Mouse (Mus musculus): ENCODE data around the gene Rab37. TPM values are rescaled to one million over a fixed set of nuclear protein-coding genes. Genes with fewer than 3 reads are reported as not detected.

Rab37 gene
- polyA plus RNA-seq, 1 experiment from 2014 or later, result 3.6 TPM

DNA sequence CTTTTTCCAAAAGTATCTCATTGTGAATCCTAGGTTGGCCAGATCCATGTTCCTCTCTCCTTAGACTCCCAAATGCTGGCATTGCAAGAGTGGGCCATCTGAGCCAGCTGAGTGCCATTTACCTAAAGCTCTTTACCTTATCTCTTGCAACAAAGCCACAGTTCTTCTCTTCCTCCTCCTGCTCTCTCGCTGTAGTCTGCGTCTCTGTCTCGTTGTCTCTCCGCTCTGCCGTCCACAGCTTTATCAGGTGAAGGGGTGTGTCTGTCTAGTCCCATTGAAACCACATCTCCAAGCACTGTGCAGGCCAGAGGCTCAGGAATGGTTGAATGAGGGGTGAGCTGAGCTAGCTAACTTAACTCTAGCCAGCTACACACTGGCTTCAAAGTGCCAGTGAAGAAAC is 104.7 kb downstream of the Rab37 start:
- Histone ChIP-seq H3K4me2 (replicated peaks) (no peak overlapping the region), H3K27ac (no peak overlapping the region), H3K9ac (no peak overlapping the region), H3K36me3 (no peaks in the 10 kb centered on the region), H3K4me3 (replicated peaks) (no peak overlapping the region), H3K4me1 (replicated peaks) (peaks cover 4% of the 10 kb centered on the region; the same call in 1 of the 2 replicates), H3K27me3 (replicated peaks) (no peaks in the 10 kb centered on the region), H3K9me3 (no peaks in the 10 kb centered on the region)
- no peak for ATAC-seq
- WGBS, result 71% methylated on average over 5 of the region's 5 CpGs

- Histone ChIP-seq H3K4me2 (replicated peaks) (no peak overlapping the region), H3K36me3 (no peaks in the 10 kb centered on the region), H3K9me3 (no peaks in the 10 kb centered on the region), H3K4me1 (replicated peaks) (no peaks in the 10 kb centered on the region), H3K27ac (no peak overlapping the region), H3K4me3 (replicated peaks) (no peak overlapping the region), H3K27me3 (replicated peaks) (no peaks in the 10 kb centered on the region), H3K9ac (no peak overlapping the region)
- no peak for ATAC-seq
- WGBS, result 74% methylated on average over 8 of the region's 8 CpGs
These were observed 106.3 kb downstream of the Rab37 start for GRCm38 (mm10) chr11:115197558-115197957.

DNA sequence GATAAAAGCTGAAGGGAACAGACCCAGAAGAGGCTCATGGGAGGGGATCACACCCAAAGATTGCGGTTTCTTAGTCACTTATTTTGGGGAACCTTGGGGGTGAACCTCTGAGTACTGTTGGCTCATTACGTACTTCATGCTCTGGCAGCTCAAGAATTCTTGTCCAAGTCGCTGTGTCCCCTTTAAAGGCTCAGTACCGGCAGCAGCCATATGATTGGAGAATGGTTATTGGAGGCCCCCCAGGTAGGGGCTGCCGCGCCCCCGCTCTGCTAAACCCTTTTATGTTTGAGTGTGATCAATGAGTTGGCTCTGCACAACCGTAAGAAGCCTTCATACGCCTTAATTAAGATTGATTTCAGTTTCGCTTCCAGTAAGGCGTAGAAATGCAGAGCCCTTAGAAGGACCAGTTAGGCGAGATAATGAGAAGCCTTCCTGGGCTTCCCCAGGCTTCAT is 107.7 kb downstream of the Rab37 start:
- Histone ChIP-seq H3K27me3 (replicated peaks) (no peaks in the 10 kb centered on the region), H3K27ac (no peak overlapping the region), H3K36me3 (no peaks in the 10 kb centered on the region), H3K9ac (peak overlapping the region; percentile 10; the same call in 1 of the 2 replicates), H3K4me2 (replicated peaks) (no peak overlapping the region), H3K9me3 (no peaks in the 10 kb centered on the region), H3K4me1 (replicated peaks) (no peaks in the 10 kb centered on the region), H3K4me3 (replicated peaks) (no peak overlapping the region)
- ATAC-seq, result no peak
- 49% methylated on average over 12 of the region's 12 CpGs for WGBS

DNA sequence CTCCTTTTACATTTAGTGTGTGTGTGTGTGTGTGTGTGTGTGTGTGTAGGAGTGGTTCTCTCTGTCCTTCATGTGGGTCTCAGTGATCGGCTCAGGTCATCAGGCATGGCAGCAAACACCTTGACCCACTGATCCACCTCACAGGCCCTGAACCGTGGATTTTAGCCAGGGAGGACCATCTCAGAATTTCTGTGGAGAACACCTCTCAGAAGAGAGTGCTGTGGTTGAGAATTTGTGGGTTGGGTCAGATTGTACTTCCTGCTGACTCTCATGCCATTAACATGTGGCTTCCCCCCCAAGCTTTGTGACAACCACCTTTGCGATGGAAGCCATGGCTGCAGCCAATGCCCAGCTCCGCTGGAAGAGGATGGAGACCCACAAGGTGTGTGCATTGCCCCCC is 109.3 kb downstream of the Rab37 start:
- Histone ChIP-seq H3K36me3 (0 out of 2 replicates have a peak, but pooled peaks cover 2% of the 10 kb centered on the region), H3K27ac (no peak overlapping the region), H3K4me2 (replicated peaks) (no peak overlapping the region), H3K4me3 (replicated peaks) (no peak overlapping the region), H3K27me3 (replicated peaks) (no peaks in the 10 kb centered on the region), H3K9ac (no peak overlapping the region), H3K4me1 (replicated peaks) (no peaks in the 10 kb centered on the region), H3K9me3 (no peaks in the 10 kb centered on the region)
- WGBS, result 83% methylated on average over 4 of the region's 4 CpGs
- no peak for ATAC-seq

DNA sequence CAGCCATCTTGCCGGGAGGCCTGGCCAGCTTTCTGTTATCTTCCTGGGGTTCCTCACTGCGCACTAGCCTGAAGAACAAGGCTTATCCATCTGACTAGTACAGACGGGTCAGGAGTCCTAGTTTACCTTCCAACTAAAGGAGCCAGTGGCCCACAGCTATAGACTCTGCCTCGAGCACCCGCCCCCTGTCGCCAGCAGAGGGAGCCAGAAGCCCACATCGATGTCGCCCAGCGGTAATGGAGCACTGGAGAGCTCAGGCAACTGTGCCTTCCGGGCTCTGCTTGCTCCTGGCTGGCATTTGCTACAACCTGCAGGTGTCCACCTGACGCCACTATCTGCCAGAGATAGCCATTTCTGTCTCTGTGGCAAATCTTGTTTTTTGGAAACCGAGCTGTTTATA is 111.1 kb downstream of the Rab37 start:
- WGBS, result 12% methylated on average over 12 of the region's 12 CpGs
- peak; percentile 88 for ATAC-seq
- H3K9me3 ChIP-seq, result no peaks in the 10 kb centered on the region

GRCm38 (mm10) chr11:115202756-115203155 is 111.5 kb downstream of the Rab37 start:
- 94% methylated on average over 9 of the region's 9 CpGs for WGBS
- ATAC-seq, result peak; percentile 32; the same call in 1 of the 2 replicates
- Histone ChIP-seq H3K9ac (no peak overlapping the region), H3K36me3 (0 out of 2 replicates have a peak, but pooled peaks cover 3% of the 10 kb centered on the region), H3K4me3 (replicated peaks) (no peak overlapping the region), H3K4me1 (replicated peaks) (no peaks in the 10 kb centered on the region), H3K27ac (no peak overlapping the region), H3K4me2 (replicated peaks) (no peak overlapping the region), H3K9me3 (no peaks in the 10 kb centered on the region), H3K27me3 (replicated peaks) (no peaks in the 10 kb centered on the region)

More for the DNA sequence above, 111.1 kb downstream of the Rab37 start:
- Histone ChIP-seq H3K4me2 (replicated peaks) (no peak overlapping the region), H3K27me3 (replicated peaks) (no peaks in the 10 kb centered on the region), H3K4me3 (replicated peaks) (no peak overlapping the region), H3K27ac (no peak overlapping the region), H3K9ac (no peak overlapping the region), H3K36me3 (0 out of 2 replicates have a peak, but pooled peaks cover 3% of the 10 kb centered on the region), H3K4me1 (replicated peaks) (no peaks in the 10 kb centered on the region)

- Histone ChIP-seq H3K4me1 (replicated peaks) (no peaks in the 10 kb centered on the region), H3K27me3 (replicated peaks) (no peaks in the 10 kb centered on the region), H3K9me3 (no peaks in the 10 kb centered on the region), H3K9ac (no peak overlapping the region), H3K4me3 (replicated peaks) (no peak overlapping the region), H3K27ac (no peak overlapping the region), H3K4me2 (replicated peaks) (no peak overlapping the region), H3K36me3 (0 out of 2 replicates have a peak, but pooled peaks cover 3% of the 10 kb centered on the region)
- ATAC-seq, result no peak
- WGBS, result 68% methylated on average over 12 of the region's 12 CpGs
These were observed 116.9 kb downstream of the Rab37 start for GRCm38 (mm10) chr11:115208126-115208525.

DNA sequence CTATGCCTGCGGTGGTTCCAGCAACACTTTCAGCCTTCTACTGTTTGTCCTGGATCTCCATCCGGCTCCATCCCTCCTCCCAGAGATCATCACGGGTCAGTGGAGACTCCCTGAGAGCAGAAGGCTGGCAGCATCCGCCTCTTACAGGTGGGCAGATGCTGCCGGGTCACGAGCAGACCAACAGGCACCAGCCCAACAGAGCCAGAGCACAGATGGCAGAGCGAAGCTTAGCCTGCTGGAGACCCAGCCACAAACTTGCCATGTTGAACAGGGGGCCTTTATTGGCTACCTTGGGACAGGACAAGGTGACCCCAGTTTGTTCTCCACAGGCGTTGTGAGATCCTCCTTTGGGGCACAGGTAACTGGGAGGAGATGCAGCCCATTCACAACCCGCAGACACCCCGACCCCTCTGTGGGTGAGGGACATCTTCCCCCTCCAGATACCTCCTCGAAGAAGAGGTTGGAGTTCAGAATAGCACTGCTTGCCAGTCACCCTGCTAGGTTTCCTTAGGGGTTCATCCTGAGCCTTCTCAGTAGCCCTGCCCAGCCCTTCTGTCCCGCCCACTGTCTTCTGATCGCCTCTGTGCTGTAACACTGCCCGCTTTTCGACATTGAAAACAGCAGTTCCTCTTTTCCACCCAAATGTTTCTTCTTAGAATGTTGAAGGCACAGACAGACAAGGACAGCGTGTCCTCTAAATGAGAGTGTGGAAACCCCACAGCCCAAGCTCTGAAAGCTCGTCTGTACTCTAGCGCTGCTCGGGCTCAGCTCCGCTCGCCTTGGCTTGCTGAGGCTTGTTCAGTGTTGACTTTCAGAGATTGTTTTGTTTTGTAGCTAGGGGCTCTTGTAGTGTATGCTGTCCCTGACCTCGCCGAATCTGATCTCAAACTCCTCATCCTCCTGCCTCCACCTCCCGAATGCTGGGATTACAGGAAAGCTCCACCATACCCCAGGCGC is 117.8 kb downstream of the Rab37 start:
- WGBS, result 81% methylated on average over 25 of the region's 25 CpGs
- H3K36me3 ChIP-seq, result 0 out of 2 replicates have a peak, but pooled peaks cover 3% of the 10 kb centered on the region
- H3K9me3 ChIP-seq, result no peaks in the 10 kb centered on the region
- H3K4me3 ChIP-seq (replicated peaks), result no peak overlapping the region
- H3K9ac ChIP-seq, result no peak overlapping the region
- H3K4me2 ChIP-seq (replicated peaks), result no peak overlapping the region
- H3K27ac ChIP-seq, result no peak overlapping the region
- no peak for ATAC-seq
- H3K27me3 ChIP-seq (replicated peaks), result no peaks in the 10 kb centered on the region
- H3K4me1 ChIP-seq (replicated peaks), result no peaks in the 10 kb centered on the region

DNA sequence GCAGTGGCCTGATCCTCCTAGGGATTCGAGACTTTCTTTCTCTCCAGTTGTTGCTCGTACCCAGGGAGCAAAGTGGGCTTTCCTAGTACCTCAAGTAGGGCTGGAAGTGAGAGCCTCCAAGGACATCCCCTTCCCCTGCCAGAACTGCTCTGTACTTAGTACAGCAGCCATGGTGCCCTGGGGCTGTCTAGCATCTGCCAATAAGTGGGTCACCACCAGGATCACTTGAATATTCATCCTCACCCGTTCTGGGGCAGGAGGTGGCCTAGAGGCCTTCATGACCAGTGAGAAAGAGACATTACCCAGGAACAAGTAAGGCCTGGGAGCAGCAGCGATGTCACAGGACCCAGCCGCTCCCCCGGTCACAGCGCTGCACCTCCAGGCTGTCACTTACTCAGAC is 118.7 kb downstream of the Rab37 start:
- Histone ChIP-seq H3K4me1 (replicated peaks) (no peaks in the 10 kb centered on the region), H3K36me3 (0 out of 2 replicates have a peak, but pooled peaks cover 3% of the 10 kb centered on the region), H3K4me3 (replicated peaks) (no peak overlapping the region), H3K9ac (no peak overlapping the region), H3K27ac (no peak overlapping the region), H3K27me3 (replicated peaks) (no peaks in the 10 kb centered on the region), H3K4me2 (replicated peaks) (no peak overlapping the region), H3K9me3 (no peaks in the 10 kb centered on the region)
- no peak for ATAC-seq
- 77% methylated on average over 7 of the region's 7 CpGs for WGBS

Other genes with a start within 250 kb of the Rab37 start
- 15.5 and 16.0 TPM in 2 replicates for gene Gprc5c, start 240.3 kb upstream of the Rab37 start, polyA plus RNA-seq (2015; fragmentation: Nextera tagmentation; extraction: Ambion mirVana)
- 1.2 and 2.2 TPM in 2 replicates for gene Cd300a, start 201.4 kb upstream of the Rab37 start, polyA plus RNA-seq (2015; fragmentation: Nextera tagmentation; extraction: Ambion mirVana)
- 0.27 and 0.43 TPM in 2 replicates for gene Cd300lb, start 157.0 kb upstream of the Rab37 start, polyA plus RNA-seq (2015; fragmentation: Nextera tagmentation; extraction: Ambion mirVana)
- gene Cd300c, start 122.3 kb upstream of the Rab37 start, polyA plus RNA-seq (2015; fragmentation: Nextera tagmentation; extraction: Ambion mirVana), result not detected in 2 replicates
- gene Cd300ld, start 101.5 kb upstream of the Rab37 start, polyA plus RNA-seq (2015; fragmentation: Nextera tagmentation; extraction: Ambion mirVana), result 0.19 and 0.34 TPM in 2 replicates
- 1.9 and 2.8 TPM in 2 replicates for gene Cd300c2, start 89.6 kb upstream of the Rab37 start, polyA plus RNA-seq (2015; fragmentation: Nextera tagmentation; extraction: Ambion mirVana)
- gene Cd300ld2, start 75.2 kb upstream of the Rab37 start, polyA plus RNA-seq (2015; fragmentation: Nextera tagmentation; extraction: Ambion mirVana), result not detected in 2 replicates
- not detected in 2 replicates for gene Cd300ld4, start 64.4 kb upstream of the Rab37 start, polyA plus RNA-seq (2015; fragmentation: Nextera tagmentation; extraction: Ambion mirVana)
- not detected in 2 replicates for gene Cd300ld5, start 53.7 kb upstream of the Rab37 start, polyA plus RNA-seq (2015; fragmentation: Nextera tagmentation; extraction: Ambion mirVana)
- gene Cd300ld3, start 43.0 kb upstream of the Rab37 start, polyA plus RNA-seq (2015; fragmentation: Nextera tagmentation; extraction: Ambion mirVana), result not detected in 2 replicates
- 0.06 and 0.28 TPM in 2 replicates for gene Cd300e, start 29.3 kb upstream of the Rab37 start, polyA plus RNA-seq (2015; fragmentation: Nextera tagmentation; extraction: Ambion mirVana)
- gene Cd300lf, start 42.6 kb downstream of the Rab37 start, polyA plus RNA-seq (2015; fragmentation: Nextera tagmentation; extraction: Ambion mirVana), result 0.85 and 1.2 TPM in 2 replicates
- 252 and 270 TPM in 2 replicates for gene Slc9a3r1, start 71.9 kb downstream of the Rab37 start, polyA plus RNA-seq (2015; fragmentation: Nextera tagmentation; extraction: Ambion mirVana)
- gene Tmem104, start 96.1 kb downstream of the Rab37 start, polyA plus RNA-seq (2015; fragmentation: Nextera tagmentation; extraction: Ambion mirVana), result 9.3 and 12.2 TPM in 2 replicates
- gene Nat9, start 96.4 kb downstream of the Rab37 start, polyA plus RNA-seq (2015; fragmentation: Nextera tagmentation; extraction: Ambion mirVana), result 20.5 and 20.6 TPM in 2 replicates
- gene Grin2c, start 175.8 kb downstream of the Rab37 start, polyA plus RNA-seq (2015; fragmentation: Nextera tagmentation; extraction: Ambion mirVana), result 0.05 and 0.09 TPM in 2 replicates
- gene Fdxr, start 185.6 kb downstream of the Rab37 start, polyA plus RNA-seq (2015; fragmentation: Nextera tagmentation; extraction: Ambion mirVana), result 17.2 and 20.8 TPM in 2 replicates
- 1.5 and 1.7 TPM in 2 replicates for gene Fads6, start 206.2 kb downstream of the Rab37 start, polyA plus RNA-seq (2015; fragmentation: Nextera tagmentation; extraction: Ambion mirVana)
- not detected in 2 replicates for gene Otop2, start 215.7 kb downstream of the Rab37 start, polyA plus RNA-seq (2015; fragmentation: Nextera tagmentation; extraction: Ambion mirVana)
- 0.08 TPM in 1 of 2 replicates, not detected in the other for gene Ush1g, start 230.6 kb downstream of the Rab37 start, polyA plus RNA-seq (2015; fragmentation: Nextera tagmentation; extraction: Ambion mirVana)
- 0.77 and 1.2 TPM in 2 replicates for gene Otop3, start 243.3 kb downstream of the Rab37 start, polyA plus RNA-seq (2015; fragmentation: Nextera tagmentation; extraction: Ambion mirVana)

Data from intestine, embryonic 15.5 days (tissue).